Mouse (Mus musculus): ENCODE measurements at regions not wholly inside any gene's neighbourhood (a gene's known extent, or its start where the extent isn't known, plus 50 kb on each side); places are given as distances from the start of the nearest gene placed in this dataset.

DNA sequence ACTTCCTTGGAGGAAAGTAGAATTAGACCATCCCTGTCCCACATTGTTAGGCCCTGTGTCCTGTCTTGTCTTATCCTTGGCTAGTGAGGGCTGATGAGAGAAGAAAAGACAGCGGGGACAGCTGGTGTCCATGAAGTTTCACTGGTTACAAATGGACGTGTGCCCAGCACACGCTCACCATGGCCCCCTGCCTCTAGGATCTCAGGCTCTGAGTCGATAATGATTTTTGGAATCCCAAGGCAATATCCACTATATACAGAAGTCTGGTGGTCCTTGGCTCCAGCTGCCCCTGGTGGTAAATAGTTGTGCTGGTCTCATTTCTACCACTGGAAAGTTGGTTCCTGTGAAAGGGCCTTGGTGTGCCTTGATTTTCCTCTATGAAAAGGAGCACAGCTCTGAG lies 51.7 kb upstream of the F13a1 start:
- no peak for ATAC-seq (ENCODE audit: low FRiP score, low read depth)
- no peaks in the 10 kb centered on the region for H3K36me3 ChIP-seq
- H3K27ac ChIP-seq (replicated peaks) = no peak overlapping the region
- WGBS = 68% methylated on average over 4 of the region's 4 CpGs
- H3K9ac ChIP-seq = no peak overlapping the region
- no peak overlapping the region for H3K4me3 ChIP-seq
- no peak overlapping the region for H3K4me2 ChIP-seq
- no peaks in the 10 kb centered on the region for H3K9me3 ChIP-seq
- peaks cover 11% of the 10 kb centered on the region for H3K4me1 ChIP-seq (replicated peaks)
- no peaks in the 10 kb centered on the region for H3K27me3 ChIP-seq

All from hindbrain, embryonic 15.5 days (tissue).